Mouse (Mus musculus) spleen, adult 12 weeks (tissue): ENCODE measurements around the gene Swsap1.

Experiments used
- DNase-seq: peaks from one replicate; pipeline ENCODE4 v3.0.0; 2022; ENCODE audit warnings: low spot score

The Swsap1 gene

DNA sequence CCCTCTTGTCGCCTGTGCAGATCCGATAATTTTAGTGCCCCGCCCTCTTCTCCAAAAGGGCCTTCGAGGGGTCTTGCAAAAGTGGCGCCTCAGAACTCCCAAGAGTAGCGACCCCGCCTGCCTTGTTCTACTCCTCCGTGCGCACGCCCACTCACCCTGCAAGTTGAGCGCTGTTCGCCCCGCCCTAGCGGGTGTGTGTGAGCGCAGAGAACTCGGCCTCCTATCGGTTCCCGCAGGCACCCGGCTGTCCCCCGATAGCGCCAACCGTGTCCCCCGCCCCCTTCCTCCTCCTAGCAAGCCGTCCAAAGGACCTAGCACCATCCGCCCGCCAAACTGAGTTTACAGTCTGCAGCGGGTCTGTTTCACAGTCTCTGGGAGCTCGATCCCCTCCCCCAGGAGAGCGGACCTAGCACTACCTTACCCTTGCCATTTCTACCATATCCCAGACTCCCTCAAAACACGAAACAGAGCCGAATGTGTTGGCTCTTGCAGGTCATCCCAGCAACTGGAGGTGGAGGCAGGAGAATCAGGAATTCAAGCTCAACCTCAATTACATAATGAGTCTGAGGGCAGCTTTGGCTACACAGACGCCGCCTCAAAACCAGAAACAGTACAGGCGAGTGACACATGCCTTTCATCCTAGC is 7.0 kb downstream of the Swsap1 start:
- peak; percentile 90 for DNase-seq

DNA sequence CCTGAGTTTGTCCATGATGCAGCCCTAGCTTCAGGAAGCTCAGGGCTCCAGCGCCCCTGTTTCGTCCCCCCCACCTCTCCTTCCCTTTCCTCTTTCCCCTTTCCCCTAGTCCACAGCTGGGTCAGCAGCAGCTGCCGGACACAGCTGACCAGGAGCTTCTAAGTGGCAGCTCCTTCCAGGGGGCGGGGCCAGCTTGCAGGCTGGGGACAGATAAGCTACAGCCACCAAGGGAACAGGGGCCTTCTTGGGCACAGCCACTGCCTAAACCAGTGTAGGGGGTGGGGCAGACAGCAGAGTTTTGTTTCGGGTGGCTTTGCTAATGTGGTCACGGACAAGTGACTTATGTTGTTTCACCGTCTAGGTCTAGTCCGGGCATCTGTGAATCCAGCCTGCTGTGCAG is 7.9 kb downstream of the Swsap1 start, which contains the start of gene Epor:
TSS of gene Epor (minus strand) at position 90 of the 400 bp plus-strand sequence.
- DNase-seq: peak; percentile 72

DNA sequence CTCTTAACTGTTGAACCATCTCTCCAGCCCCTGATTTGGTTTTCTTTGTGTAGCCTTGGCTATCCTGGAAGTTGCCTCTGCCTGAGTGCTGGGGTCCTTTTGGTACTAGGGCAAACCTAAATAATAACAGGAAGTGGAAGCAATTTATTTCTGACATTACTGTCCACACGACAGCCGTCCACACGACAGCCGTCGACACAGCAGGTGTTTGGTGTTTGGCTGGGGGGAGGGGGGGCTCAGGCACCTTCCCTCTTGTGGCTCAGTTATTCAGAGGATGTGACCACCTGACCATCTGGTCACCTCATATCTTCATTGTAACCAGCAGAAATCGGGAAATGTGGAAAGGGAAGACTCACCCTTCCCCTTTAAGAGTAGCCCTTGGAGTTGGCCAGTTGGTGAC is 13.3 kb downstream of the Swsap1 start:
- DNase-seq: no peak

- no peak for DNase-seq
Measured at GRCm38 (mm10) chr9:21969304-21969703, 13.7 kb downstream of the Swsap1 start.

- DNase-seq: no peak
Measured at GRCm38 (mm10) chr9:21976626-21977175, 21.1 kb downstream of the Swsap1 start.

GRCm38 (mm10) chr9:21977331-21977730 is 21.8 kb downstream of the Swsap1 start:
- no peak for DNase-seq

DNA sequence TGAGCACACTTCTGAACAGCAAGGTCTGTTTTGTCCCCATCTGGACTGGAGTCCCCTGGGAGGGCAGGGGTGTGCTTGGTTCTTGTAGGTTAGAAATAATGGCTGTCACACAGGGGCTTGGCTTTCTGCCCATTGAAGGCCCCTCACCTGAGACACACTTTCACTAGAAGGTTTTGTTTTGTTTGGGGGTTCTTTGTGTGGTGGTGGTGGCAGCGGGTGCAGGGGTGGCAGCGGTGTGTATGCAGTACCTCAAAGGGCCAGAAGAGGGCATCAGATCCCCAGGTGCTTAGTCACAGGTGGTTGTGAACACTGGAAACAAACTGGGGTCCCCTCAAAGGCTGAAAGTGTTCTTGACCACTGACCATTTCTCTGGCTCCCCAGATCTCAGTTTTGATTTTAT is 22.4 kb downstream of the Swsap1 start:
- peak; percentile 56 for DNase-seq

- no peak for DNase-seq
Measured at GRCm38 (mm10) chr9:21978398-21979128, 23.0 kb downstream of the Swsap1 start.

GRCm38 (mm10) chr9:21983911-21984310 is 28.4 kb downstream of the Swsap1 start:
- no peak for DNase-seq

DNA sequence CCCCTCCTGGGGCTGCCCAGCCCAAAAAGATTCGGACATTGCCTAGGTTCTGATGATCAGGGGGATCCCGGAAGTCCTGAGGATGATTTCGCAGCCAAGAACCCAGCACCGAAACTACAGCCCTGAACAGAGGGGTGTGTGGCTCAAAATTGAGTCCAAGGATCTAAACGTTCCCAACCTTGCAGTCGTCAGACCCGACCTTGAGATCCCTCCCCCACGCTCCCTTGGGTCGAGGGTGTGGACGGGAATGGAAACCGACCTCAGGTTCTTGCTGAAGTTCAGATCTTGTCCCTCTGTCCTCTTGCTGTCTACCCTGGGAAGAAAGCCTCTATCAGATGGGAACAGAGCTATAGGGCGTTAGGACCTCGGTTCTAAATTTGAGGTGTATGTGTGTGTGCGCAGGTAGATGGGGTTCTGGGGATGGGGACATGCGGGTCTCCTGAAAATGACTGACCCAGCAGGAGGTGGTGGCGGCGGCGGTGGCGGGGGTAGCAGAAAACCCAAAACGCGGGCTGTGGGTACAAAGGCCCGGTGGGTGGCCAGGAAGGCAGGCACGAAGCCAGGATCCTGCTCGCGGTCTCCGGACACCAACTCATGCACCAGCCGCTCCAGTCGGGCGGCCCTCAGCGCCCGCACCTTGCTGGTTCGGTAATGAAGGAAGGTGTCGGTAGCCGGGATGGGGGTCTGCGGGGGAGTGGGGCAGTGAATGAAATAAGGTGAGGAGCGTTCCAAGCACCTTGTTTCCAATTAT is 32.2 kb downstream of the Swsap1 start:
- no peak for DNase-seq

GRCm38 (mm10) chr9:21988421-21989101 is 33.0 kb downstream of the Swsap1 start:
- DNase-seq: no peak

- no peak for DNase-seq
Measured at GRCm38 (mm10) chr9:21989230-21990110, 33.9 kb downstream of the Swsap1 start, which contains the start of gene Rgl3. Gene Rgl3 (minus strand): TSS chr9:21989446.

DNA sequence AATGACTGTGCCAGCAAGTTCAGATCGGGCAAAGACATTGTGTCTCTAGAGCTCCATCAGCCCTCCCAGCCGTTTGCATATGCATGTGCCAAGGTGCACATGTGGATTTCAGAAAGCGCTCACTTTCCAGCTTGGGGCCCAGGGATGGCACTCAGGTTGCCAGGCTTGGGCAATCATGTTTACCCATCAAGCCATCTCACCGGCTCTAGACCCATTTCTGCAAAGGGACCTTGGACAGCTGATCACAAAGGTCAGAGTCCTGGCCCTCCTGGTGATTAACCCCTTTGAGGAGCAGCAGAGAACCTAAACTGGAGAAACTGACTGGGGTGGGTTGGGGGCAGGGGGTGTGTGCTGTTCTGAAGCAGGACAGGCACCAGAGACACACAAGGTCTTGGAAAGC is 36.7 kb downstream of the Swsap1 start:
- no peak for DNase-seq

DNA sequence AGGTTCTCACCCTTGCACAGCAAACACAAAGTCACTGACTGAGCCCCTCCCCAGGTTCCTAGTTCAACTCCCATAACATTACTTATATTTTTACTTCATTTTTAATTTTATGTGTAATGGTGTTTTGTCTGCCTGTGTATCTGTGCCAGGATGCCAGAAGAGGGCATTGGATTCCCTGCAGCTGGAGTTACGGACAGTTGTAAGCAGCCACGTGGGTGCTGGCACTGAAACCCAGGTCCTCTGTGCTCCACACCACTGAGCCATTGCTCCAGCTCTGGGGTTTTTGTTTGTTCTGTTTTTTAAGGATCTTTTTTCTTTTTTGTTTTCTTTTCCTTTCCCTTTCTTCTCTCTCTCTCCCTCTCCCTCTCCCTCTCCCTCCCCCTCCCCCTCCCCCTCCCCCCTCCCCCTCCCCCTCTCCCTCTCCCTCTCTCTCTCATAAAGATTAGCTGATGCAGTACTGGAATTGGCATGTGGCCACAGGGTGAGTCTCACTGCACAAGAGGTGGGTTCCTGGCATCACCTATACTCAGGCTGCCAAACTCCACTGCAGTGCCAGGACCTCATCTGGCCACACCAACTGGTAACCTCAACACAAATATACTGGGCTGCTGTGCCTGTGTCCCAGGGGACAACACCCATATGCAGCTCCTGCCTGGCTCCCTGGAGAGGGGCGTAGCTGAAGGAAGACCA is 40.8 kb downstream of the Swsap1 start:
- DNase-seq: no peak

- DNase-seq: no peak
Measured at GRCm38 (mm10) chr9:22000296-22000695, 44.7 kb downstream of the Swsap1 start.

DNA sequence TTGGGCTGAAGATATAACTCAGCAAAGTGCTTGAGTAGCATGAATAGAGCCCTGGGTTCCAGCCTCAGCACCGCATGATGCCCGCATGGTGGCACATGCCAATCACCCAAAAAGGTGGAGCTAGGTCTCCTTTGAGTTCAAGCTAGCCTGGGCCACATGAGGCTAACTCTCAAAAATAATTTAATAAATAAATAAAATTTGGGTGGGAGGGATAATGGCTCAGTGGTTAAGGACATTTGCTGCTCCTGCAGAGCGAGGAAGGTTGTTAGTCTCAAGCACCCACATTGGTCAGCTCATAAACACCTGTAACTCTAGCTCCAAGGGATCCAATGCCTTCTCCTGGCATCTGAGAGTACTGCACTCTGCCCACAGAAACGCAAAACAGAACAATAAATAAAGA is 46.1 kb downstream of the Swsap1 start:
- DNase-seq: no peak

GRCm38 (mm10) chr9:22002194-22003162 is 46.9 kb downstream of the Swsap1 start, which contains the start of the genes Ccdc151 and Prkcsh:
Gene Ccdc151 (minus strand): TSS chr9:22002634.
Gene Prkcsh (plus strand): TSS chr9:22002806.
- DNase-seq: peak; percentile 95

GRCm38 (mm10) chr9:22003163-22003554 is 47.6 kb downstream of the Swsap1 start:
- no peak for DNase-seq

GRCm38 (mm10) chr9:22004546-22004945 is 49.0 kb downstream of the Swsap1 start:
- DNase-seq: no peak
